Mouse (Mus musculus) right cerebral cortex, postnatal 36 days (tissue): ENCODE data around the gene Rhoa.
"Not testable (repeated sequence)": the region's sequence is repeated elsewhere in the genome, so short reads cannot be mapped to it uniquely, and the experiment has no call there.

Source experiments
- DNase-seq, 2 experiments: peaks; one replicate each; pipeline ENCODE4 v3.0.0; 2022; ENCODE audit warnings: low spot score in 2 of 2, mixed read lengths in 1 of 2

Gene Rhoa

GRCm38 (mm10) chr9:108305629-108306520, at the start of gene Rhoa, which contains the start of gene Tcta:
Gene Rhoa (plus strand): TSS chr9:108306129.
Gene Tcta (minus strand): TSS chr9:108306160.
- DNase-seq = peak; percentile 100

- no peak for DNase-seq
Measured at GRCm38 (mm10) chr9:108260526-108260925, 45.4 kb upstream of the Rhoa start.

- DNase-seq = no peak
Measured at GRCm38 (mm10) chr9:108261865-108262264, 44.1 kb upstream of the Rhoa start.

GRCm38 (mm10) chr9:108262494-108263049, 43.4 kb upstream of the Rhoa start:
- no peak for DNase-seq

- DNase-seq = peak; percentile 17 to 34
Measured at GRCm38 (mm10) chr9:108263131-108263681, 42.7 kb upstream of the Rhoa start.

GRCm38 (mm10) chr9:108263690-108264190, 42.2 kb upstream of the Rhoa start, which contains the start of gene Dag1:
Gene Dag1 (minus strand): TSS chr9:108263958.
- DNase-seq = peak; percentile 98

GRCm38 (mm10) chr9:108264191-108264921, 41.6 kb upstream of the Rhoa start:
- no peak for DNase-seq

GRCm38 (mm10) chr9:108266261-108266935, 39.5 kb upstream of the Rhoa start:
- DNase-seq = no peak

- no peak for DNase-seq
Measured at GRCm38 (mm10) chr9:108267691-108268090, 38.2 kb upstream of the Rhoa start.

- not testable (repeated sequence) for DNase-seq
Measured at GRCm38 (mm10) chr9:108268701-108269100, 37.2 kb upstream of the Rhoa start.

- DNase-seq = no peak
Measured at GRCm38 (mm10) chr9:108271941-108272340, 34.0 kb upstream of the Rhoa start.

GRCm38 (mm10) chr9:108272691-108273090, 33.2 kb upstream of the Rhoa start:
- DNase-seq = no peak

GRCm38 (mm10) chr9:108273485-108273884, 32.4 kb upstream of the Rhoa start:
- no peak for DNase-seq

- no peak for DNase-seq
Measured at GRCm38 (mm10) chr9:108274476-108275330, 31.2 kb upstream of the Rhoa start.

- DNase-seq = no peak
Measured at GRCm38 (mm10) chr9:108275331-108275659, 30.6 kb upstream of the Rhoa start.

GRCm38 (mm10) chr9:108278697-108279450, 27.1 kb upstream of the Rhoa start:
- no peak for DNase-seq

- no peak for DNase-seq
Measured at GRCm38 (mm10) chr9:108280071-108280828, 25.7 kb upstream of the Rhoa start.

GRCm38 (mm10) chr9:108284410-108284809, 21.5 kb upstream of the Rhoa start:
- DNase-seq = peak in 1 of 2 experiments; percentile 45
